Mouse (Mus musculus): ENCODE measurements around the gene Zer1.
"Not testable (repeated sequence)": the region's sequence is repeated elsewhere in the genome, so short reads cannot be mapped to it uniquely, and the experiment has no call there.

Zer1 gene

DNA sequence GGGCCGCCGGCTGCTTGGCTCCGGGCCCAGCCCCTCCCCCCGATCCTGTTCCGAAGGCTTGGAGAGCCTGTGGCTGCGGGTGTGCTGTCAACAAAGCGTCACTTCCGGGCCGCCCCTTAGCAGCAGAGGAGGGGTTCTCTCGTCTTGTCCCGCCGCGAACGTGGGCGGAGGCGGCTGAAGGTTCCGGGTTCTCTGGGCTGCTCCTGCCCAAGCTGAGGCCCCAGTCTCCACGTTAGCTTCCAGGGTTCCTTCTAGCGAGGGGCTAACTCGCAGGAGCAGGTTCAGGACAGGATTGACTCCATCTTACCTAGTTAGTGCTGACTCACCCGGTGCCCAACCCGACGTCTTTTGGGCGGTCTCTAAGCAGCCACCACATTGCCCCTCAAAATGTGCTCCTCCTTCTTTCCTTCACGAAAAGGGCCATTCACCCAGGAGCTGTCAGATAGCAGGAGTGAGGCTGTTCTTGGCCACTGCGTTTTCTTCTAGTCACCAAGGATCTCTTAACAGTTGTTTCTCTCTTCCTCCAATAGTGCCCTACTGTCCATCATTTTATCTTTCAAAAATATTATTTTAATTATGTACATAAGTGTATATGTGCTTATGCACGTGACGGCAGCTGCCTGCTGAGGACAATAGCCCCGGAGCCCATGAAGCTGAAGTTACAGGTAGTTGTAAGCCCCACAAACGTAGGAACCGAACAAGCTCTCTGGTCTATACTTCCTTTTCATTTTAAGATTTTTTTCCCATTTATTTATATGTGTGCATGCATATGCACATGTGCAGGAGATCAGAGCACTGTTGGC is at the start of gene Zer1:
Gene Zer1 (minus strand): TSS at position 114 of the 803 bp plus-strand sequence.
- DNase-seq = peak; percentile 98

DNA sequence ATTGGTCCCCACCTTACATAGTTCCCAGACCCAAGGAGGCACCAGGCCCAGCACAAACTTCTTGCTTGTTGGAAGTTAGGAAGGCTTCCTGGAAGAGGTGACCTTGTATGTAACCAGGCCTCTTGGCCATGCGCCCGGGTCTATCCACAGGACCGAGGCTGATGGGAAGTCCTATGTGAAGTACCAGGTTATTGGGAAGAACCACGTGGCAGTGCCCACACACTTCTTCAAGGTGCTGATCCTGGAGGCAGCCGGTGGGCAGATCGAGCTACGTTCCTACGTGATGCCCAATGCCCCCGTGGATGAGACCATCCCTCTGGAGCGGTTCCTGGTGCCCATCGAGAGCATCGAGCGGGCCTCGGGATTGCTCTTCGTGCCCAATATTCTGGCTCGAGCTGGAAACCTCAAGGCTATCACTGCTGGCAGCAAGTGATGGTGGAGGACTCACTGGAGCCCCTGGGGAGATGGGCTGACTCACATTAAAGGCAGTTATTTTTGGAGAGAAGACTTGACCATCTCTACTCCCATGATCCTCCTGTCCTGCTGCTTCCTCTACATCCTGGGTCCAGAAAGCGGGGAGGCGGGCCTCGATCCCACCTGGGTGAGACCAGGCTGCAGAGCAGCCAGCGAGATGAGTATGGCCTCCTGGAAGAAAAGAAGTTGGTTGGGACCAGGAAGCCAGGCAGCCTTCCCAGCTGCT is 49.3 kb upstream of the Zer1 start:
- DNase-seq = no peak

DNA sequence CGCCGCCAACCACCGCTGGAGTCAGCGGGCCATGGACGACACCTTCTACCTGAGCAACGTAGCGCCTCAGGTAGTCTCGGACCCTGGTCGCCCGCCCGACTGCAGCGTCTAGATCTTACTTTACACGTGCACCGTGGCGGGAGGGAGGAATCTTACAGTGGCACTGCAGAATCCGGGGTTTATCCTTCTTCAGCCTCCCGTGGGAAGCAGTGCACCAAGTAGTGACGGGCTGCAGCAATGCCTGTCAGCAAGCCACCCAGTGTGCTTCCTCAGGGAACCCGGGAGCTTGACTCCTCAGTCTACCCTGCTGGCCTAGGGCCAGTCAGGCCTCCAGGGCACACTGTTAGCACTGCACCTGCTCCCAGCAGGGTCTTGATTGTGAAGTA is 47.6 kb upstream of the Zer1 start:
- DNase-seq = no peak

- DNase-seq = peak; percentile 89
These were observed 47.1 kb upstream of the Zer1 start, which contains the start of gene Endog for GRCm38 (mm10) chr2:30171371-30171996. TSS of gene Endog (plus strand) at chr2:30171493.

GRCm38 (mm10) chr2:30166677-30167076 is 42.3 kb upstream of the Zer1 start:
- no peak for DNase-seq

GRCm38 (mm10) chr2:30164340-30164932 is 40.1 kb upstream of the Zer1 start:
- DNase-seq = no peak

GRCm38 (mm10) chr2:30161809-30162208 is 37.4 kb upstream of the Zer1 start:
- peak; percentile 54 for DNase-seq

GRCm38 (mm10) chr2:30159871-30160270 is 35.5 kb upstream of the Zer1 start:
- not testable (repeated sequence) for DNase-seq

GRCm38 (mm10) chr2:30152616-30153015 is 28.2 kb upstream of the Zer1 start:
- no peak for DNase-seq

- no peak for DNase-seq
These were observed 27.5 kb upstream of the Zer1 start for GRCm38 (mm10) chr2:30151840-30152239.

- peak; percentile 81 for DNase-seq
These were observed 23.1 kb upstream of the Zer1 start for GRCm38 (mm10) chr2:30147466-30147865.

DNA sequence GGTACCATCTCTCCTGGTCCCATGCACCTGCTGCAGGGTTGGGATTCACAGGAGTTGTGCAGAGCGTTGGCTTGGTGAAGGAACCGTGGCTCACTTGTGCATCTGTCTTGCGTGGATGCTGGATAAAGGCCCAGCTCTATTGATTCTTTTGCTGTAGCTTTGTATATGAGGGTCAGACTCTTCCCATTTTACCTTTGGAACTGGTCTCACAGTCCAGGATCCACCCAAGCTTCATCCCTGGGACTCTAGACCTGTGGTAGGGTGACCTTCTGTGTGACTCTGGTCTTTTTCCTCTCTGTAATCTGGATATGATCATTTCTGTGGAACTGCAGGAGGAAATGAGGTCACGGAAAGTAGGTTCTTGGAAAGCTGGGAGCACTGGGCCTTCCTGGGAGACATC is 20.1 kb upstream of the Zer1 start:
- no peak for DNase-seq

GRCm38 (mm10) chr2:30140021-30140420 is 15.6 kb upstream of the Zer1 start:
- not testable (repeated sequence) for DNase-seq

- no peak for DNase-seq
These were observed 12.1 kb upstream of the Zer1 start for GRCm38 (mm10) chr2:30136458-30136857.

GRCm38 (mm10) chr2:30134928-30135620 is 10.7 kb upstream of the Zer1 start:
- DNase-seq = no peak

DNA sequence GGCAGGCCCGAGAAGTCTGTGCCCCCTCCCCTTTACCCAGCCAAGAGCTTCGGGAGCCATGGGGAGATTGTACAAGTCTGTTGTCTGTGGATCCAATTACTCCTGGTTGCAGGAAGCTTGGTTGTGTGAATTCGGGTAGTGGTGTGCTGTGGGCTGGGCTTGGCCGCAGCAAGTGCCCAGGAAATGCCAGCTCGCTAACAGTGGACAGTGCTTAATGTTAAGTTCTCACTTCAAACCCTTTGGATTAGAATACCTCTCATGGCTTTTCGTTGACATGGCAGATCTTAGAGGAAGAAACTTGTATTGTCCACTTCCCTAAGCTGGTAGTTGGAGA is 10.0 kb upstream of the Zer1 start:
- DNase-seq = no peak

- DNase-seq = peak; percentile 99
These were observed 9.4 kb upstream of the Zer1 start, which contains the start of gene Tbc1d13 for GRCm38 (mm10) chr2:30133613-30134377. TSS of gene Tbc1d13 (plus strand) at chr2:30133746.

GRCm38 (mm10) chr2:30132801-30133612 is 8.6 kb upstream of the Zer1 start:
- peak; percentile 59 for DNase-seq

DNA sequence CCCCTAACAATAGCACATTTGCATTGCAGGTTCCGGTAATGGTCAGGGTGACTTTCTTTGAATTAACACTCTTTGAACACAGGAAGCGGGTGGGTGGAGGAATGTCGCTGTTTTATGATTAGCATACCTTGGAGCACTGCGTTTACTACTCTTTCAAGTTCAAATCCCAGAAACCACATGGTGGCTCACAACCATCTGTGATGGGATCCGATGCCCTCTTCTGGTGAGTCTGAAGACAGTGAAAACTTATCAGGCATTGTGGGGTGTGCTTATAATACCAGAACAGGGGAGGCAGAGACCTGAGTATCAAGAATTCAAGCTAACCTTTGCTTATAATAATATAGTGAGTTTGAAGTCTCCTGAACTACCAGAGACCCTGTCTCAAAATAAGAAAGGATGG is 6.9 kb upstream of the Zer1 start:
- DNase-seq = not testable (repeated sequence)

GRCm38 (mm10) chr2:30130156-30130555 is 5.8 kb upstream of the Zer1 start:
- DNase-seq = no peak

GRCm38 (mm10) chr2:30128789-30129188 is 4.4 kb upstream of the Zer1 start:
- DNase-seq = peak; percentile 67

Measured in lung, postnatal 10 days (tissue).